Mouse (Mus musculus) olfactory bulb, adult 2 months (tissue): Measurements from ENCODE around the gene Hmgcll1.

Source experiments
- CTCF ChIP-seq: fragments of 200-500 bp; IDR thresholded peaks from 2 replicates; pipeline ENCODE4 v1.5.1; 2012; ENCODE audit warnings: low read depth, mild to moderate bottlenecking, low read length, moderate library complexity; ENCODE audit not compliant: insufficient read depth
- POLR2A ChIP-seq: fragments of 200-500 bp; IDR thresholded peaks from 2 replicates; pipeline ENCODE4 v1.6.1; 2012; ENCODE audit warnings: mild to moderate bottlenecking, low read depth, low read length, moderate library complexity; ENCODE audit not compliant: insufficient read depth

DNA sequence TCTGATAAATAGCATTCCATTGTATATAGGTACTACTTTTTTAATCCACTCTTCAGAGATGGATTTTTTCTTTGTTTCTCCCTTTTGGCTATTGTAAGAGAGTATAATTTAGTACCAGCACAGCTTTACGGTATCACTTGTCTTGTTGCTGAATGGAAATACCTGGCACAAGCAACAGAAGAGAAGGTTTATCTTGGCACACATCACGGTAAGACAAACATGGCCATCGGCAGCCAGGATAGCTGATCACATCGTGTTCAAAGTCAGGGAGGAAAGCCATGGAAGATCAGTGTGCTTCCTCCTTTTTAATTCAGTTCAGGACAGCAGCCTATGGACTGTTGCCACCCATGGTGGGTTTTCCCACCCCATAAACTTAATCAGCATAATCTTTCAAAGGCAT, 109.6 kb downstream of the Hmgcll1 start:
- no peak for TF ChIP-seq POLR2A
- TF ChIP-seq CTCF, result no peak
